26 mouse cellular contexts compared by ENCODE assay signal in the genomic region with DNA sequence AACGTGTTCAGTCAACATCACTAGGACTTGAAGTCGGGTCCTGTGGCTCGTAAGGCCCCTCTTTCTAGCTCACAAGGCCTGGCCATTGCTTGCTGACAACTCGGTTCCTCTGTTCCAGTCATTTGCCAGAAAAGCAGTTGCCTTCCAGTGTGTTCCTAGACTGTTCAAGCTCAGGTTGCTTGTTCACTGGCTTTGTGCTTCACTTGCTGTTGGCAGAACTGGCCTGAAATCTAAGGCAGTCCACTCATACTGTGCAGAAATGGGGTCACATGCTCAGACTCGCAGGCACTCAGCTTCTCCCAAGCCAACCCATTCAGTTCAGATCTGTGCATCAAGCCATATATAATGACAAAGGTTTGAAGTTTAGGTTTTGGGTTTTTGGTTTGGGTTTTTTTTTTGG. TPM values are rescaled to one million over a fixed set of nuclear protein-coding genes. Genes with fewer than 3 reads are reported as not detected.
DNase-seq lines count a peak whose midpoint lies in the region; ATAC-seq and TF ChIP-seq lines count a peak whose summit lies in the region.
"Had no signal": no experiment of that assay in that cellular context is flagged by ENCODE, and none has a peak within 500 bp of the region (broad histone marks: within the 10 kb centered on the region; RNA-seq: fewer than 3 reads in every experiment).

No protein-coding gene starts in this region.

- no peaks in the 10 kb centered on the region for H3K27me3 ChIP-seq in lung, postnatal 0 days (replicated peaks; ENCODE audit: insufficient read depth, low read length)
- H3K27me3 ChIP-seq: CH12.LX; embryonic facial prominence, embryonic 15.5 days; hindbrain, embryonic 13.5 days; limb, embryonic 13.5 days; liver, embryonic 12.5 days; midbrain, embryonic 12.5 days; neural tube, embryonic 15.5 days; stomach, embryonic 15.5 days had no signal

- peaks cover 12% of the 10 kb centered on the region; the same call in 1 of the 2 replicates for H3K36me3 ChIP-seq in lung, postnatal 0 days (ENCODE audit: insufficient read depth, low read length)

- peaks cover 4% of the 10 kb centered on the region; the same call in 1 of the 2 replicates for H3K4me1 ChIP-seq in lung, postnatal 0 days (ENCODE audit: insufficient read depth, low read depth, low read length)
- H3K4me1 ChIP-seq: embryonic facial prominence, embryonic 15.5 days; limb, embryonic 13.5 days; midbrain, embryonic 12.5 days; neural tube, embryonic 15.5 days; stomach, embryonic 15.5 days had no signal

- H3K9me3 ChIP-seq in lung, postnatal 0 days (ENCODE audit: low read length), result no peaks in the 10 kb centered on the region
- H3K9me3 ChIP-seq: embryonic facial prominence, embryonic 15.5 days; hindbrain, embryonic 13.5 days; liver, embryonic 12.5 days; midbrain, embryonic 12.5 days; neural tube, embryonic 15.5 days; stomach, embryonic 15.5 days had no signal

- DNase-seq in cerebellum, adult 9-10 months, result peak; percentile 66
- DNase-seq in cerebellum, adult 8-10 months, result no peak
- DNase-seq in lung, postnatal 0 days (ENCODE audit: low spot score), result peak; percentile 32
- no peak for DNase-seq in lung, postnatal 36 days
- peak; percentile 56 to 67 for DNase-seq in cerebellum, postnatal 25 days
- DNase-seq in testis, postnatal 14 days (ENCODE audit: low spot score), result no peak
- DNase-seq in B cell, adult 2 months, result no peak
- DNase-seq: adrenal gland, postnatal 14 days; gastrocnemius, postnatal 25 days; heart, adult 2 months; kidney, adult 18-20 months; layer of hippocampus, adult 9-11 months; lung, postnatal 10 days; right cerebral cortex, adult 18-20 months; right cerebral cortex, postnatal 4 days had no signal

- no peak overlapping the region for H3K9ac ChIP-seq in lung, postnatal 0 days (replicated peaks; ENCODE audit: low read depth)
- H3K9ac ChIP-seq: embryonic facial prominence, embryonic 15.5 days; hindbrain, embryonic 13.5 days; limb, embryonic 13.5 days; liver, embryonic 12.5 days; midbrain, embryonic 12.5 days; neural tube, embryonic 15.5 days; stomach, embryonic 15.5 days had no signal

- H3K27ac ChIP-seq in lung, postnatal 0 days (ENCODE audit: low read length), result peak overlapping the region; percentile 4; the same call in 1 of the 2 replicates
- H3K27ac ChIP-seq: embryonic facial prominence, embryonic 15.5 days; heart, adult 2 months; hindbrain, embryonic 13.5 days; limb, embryonic 13.5 days; liver, embryonic 12.5 days; midbrain, embryonic 12.5 days; neural tube, embryonic 15.5 days; stomach, embryonic 15.5 days had no signal

- ATAC-seq in lung, postnatal 0 days, result no peak
- ATAC-seq: forebrain, embryonic 14.5 days; liver, embryonic 12.5 days had no signal

- TF ChIP-seq CTCF in lung, postnatal 0 days (IDR thresholded peaks at IDR 0.05), result no peak

- H3K4me2 ChIP-seq in lung, postnatal 0 days (replicated peaks; ENCODE audit: low read depth, low read length), result no peak overlapping the region
- H3K4me2 ChIP-seq: embryonic facial prominence, embryonic 15.5 days; hindbrain, embryonic 13.5 days; limb, embryonic 13.5 days; liver, embryonic 12.5 days; midbrain, embryonic 12.5 days; neural tube, embryonic 15.5 days; stomach, embryonic 15.5 days had no signal

- WGBS in lung, postnatal 0 days, result 57% methylated on average over 5 of the region's 5 CpGs

- TF ChIP-seq EP300 in lung, postnatal 0 days (IDR thresholded peaks at IDR 0.05), result no peak

- H3K4me3 ChIP-seq in lung, postnatal 0 days (ENCODE audit: low read depth, low read length), result no peak overlapping the region
- H3K4me3 ChIP-seq: embryonic facial prominence, embryonic 15.5 days; heart, adult 2 months; hindbrain, embryonic 13.5 days; limb, embryonic 13.5 days; liver, embryonic 12.5 days; midbrain, embryonic 12.5 days; neural tube, embryonic 15.5 days; stomach, embryonic 15.5 days had no signal

RNA-seq across cellular contexts. Expression of a gene that starts 34.1 kb away (rescaled TPM):
- 0.10 TPM in 2 replicates for polyA plus RNA-seq in lung, postnatal 0 days (2015; fragmentation: Nextera tagmentation; extraction: Ambion mirVana)
- polyA plus RNA-seq: kidney, embryonic 16.5 days; large intestine, adult 2 months; liver, embryonic 12.5 days; midbrain, embryonic 12.5 days had no signal

Comparison
In these comparisons a context has a peak if more than half of its experiments do, and no peak if none do; other contexts are left out.
1. DNase-seq: peak in cerebellum, adult 9-10 months (single experiment), lung, postnatal 0 days (single experiment) and cerebellum, postnatal 25 days (2 of 2); none in cerebellum, adult 8-10 months (single experiment), lung, postnatal 36 days (single experiment), testis, postnatal 14 days (single experiment) and B cell, adult 2 months (0 of 2).